Mouse (Mus musculus) heart, adult 11 months (tissue): ENCODE measurements around the gene Cd9.

Experiments
- DNase-seq: peaks from one replicate; pipeline ENCODE4 v3.0.0; 2022

Gene Cd9

DNA sequence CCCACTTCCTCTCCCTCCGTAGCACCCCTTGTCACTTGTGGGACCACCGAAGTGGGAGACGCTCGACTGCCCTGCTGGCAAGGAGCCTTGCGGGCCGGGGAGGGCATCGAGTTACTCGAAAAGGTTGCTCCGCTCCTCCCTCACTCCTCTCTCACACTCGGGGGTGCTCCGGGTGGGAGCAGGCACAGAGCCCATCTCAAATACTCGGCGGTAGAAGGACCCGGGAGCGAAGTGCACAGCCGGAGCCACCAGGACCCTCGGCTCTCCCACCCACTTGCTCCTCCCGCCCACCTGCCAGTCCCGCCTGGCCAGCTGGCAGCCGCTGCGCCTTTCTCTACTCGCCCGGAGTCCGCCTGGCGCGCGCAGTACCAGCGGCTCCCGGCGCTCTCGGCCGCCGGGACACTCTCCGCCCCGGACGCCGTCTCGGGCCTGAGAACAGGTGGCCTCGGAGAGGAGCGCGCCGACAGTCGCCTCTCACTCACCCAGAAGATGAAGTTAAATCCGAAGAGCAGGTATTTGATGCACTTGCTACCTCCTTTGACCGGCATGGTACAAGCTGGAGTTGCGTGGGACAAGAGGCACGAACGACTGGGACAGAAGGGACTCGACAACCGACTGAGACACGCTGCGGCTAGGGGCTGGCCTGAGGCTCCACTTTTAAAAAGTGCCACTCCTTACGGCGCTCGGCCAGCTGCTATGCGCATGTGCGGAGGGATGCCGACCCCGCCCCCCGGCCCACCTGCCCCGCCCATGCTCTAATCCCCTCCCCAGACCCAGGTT lies at the start of gene Cd9:
Gene Cd9 (minus strand): TSS at position 700 of the 780 bp plus-strand sequence.
- peak; percentile 98 for DNase-seq

DNA sequence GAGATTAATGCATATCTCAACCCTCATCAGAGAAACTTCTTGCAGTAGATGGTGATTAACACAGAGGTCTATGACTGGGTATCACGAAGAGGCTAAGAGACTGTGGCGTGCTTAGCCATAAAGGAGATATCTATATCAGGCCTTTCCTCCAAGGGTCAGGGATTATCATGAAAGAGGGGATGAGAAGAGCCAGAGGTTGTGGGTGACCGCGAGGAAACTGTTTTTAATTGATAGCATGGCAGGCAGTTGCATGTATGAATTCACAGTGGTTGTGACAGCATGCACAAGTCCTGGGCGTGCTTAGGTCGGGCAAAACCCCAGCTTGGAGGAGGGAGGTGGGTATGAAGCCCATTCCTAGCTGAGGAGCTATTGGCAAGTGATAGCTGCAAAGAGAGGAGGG lies 46.7 kb upstream of the Cd9 start:
- no peak for DNase-seq

DNA sequence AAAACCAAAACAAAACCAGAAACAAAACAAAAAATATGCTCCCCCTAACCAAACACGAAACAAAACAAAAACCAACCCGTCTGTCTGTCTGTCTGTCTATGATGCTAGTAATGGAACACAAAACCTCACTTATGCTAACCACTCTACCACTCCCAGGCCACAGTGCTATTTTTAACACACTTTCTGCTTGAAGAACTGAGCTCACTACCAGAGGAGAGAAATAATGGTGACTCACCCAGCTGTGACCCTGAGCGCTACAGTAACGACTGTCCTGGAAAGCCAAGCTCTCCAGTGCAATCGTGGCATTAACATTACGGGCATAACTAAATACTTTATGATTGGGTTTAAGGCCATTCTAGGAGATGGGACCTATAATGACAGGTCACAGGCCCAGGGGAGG lies 46.2 kb upstream of the Cd9 start:
- DNase-seq, result no peak

DNA sequence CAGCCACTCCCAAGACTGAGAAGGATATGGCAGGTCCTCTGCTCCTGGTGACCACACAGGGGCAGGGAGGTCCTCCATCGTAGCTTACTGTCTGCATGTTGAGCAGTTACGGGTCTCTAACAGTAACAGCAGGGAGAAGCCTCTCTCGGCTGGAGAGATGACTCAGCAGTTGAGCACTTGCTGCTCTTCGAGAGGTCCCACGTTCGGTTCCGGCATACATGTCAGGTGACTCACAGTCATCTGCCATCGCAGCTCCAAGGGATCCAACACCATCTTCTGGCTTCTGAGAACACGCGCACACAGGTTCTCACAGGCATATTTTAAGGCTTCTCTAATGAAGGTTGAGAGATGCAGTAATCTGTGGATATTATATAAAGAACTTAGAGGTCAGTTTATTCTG lies 45.6 kb upstream of the Cd9 start:
- DNase-seq, result no peak

DNA sequence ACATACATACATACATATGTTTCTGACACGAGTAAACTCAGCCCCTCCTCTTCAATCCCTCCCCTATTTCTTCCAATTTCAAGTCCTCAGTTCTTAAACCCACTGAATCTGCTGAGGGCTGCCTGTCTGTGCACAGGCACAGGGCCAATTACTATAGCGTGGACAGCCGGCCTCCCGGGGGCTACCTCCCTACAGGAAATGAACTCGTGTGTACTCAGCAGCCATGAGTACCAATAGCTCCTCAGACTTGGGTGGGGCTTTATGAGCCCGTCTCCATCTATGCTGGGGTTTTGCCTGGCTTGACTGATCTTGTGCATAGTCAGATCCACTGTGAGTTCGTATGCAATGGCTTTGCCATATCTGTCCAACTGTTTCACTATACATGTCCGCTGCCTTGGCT lies 44.8 kb upstream of the Cd9 start:
- no peak for DNase-seq

DNA sequence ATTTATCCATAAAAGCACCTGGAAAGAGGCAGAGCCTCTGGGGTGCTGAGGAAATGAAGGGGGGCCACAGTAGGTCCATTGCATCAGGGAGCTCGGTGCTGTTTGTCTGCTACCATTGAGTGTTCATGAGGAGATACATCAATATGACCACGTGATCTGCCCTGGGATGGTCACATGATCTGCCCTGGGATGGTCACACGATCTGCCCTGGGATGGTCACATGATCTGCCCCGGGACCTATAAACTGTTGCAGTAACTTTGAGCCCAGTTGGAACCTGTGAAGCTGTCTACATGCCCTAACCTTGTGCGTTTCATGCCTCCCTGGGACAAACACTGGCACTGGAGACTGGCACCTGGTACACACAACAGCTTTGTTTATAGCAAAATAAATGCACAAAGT lies 43.9 kb upstream of the Cd9 start:
- no peak for DNase-seq

DNA sequence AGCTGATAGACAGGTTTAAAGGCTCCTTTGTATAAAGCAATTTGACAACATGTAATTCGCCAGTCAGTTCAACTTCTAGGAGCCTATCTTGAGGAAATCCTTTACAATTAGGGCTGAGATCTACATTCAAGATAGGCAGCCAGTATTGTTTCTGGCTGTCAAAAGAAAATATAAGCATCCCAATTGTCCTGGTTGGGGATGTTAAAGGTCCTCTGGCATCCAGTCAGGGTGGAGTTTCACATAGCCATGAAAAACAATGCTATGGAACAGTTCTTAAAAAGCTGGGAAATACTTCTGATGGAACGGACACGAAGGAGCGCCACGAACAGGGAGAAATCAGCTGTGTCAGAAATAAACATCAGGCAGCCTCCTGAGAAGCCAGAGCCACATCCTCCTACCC lies 40.4 kb upstream of the Cd9 start:
- peak; percentile 92 for DNase-seq

DNA sequence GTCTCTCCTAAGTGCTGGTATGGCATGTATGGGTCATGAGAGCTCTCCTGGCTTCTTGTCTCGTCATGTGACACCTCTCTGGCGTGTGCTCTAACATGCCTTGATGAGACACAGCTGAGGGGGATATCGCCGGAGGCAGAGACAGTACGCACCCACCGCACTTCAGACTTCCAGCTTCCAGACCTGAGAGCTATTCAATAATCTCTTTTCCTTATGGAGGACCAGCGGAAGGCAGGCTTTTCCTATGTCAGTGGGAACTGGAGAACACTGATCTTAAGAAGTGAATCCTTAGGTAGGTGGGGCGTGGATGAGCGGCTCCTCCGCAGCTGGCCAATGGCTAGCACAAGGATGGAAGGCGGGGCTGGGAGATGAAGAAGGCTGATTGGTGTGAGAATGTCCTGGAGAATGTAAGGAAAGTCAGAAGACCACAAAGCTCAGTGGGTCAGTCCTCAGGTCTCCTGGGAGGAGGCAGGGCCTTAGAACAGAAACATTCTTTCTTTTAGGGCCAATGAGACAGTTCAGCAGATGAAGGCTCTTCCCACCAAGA lies 38.6 kb upstream of the Cd9 start:
- DNase-seq, result peak; percentile 91

DNA sequence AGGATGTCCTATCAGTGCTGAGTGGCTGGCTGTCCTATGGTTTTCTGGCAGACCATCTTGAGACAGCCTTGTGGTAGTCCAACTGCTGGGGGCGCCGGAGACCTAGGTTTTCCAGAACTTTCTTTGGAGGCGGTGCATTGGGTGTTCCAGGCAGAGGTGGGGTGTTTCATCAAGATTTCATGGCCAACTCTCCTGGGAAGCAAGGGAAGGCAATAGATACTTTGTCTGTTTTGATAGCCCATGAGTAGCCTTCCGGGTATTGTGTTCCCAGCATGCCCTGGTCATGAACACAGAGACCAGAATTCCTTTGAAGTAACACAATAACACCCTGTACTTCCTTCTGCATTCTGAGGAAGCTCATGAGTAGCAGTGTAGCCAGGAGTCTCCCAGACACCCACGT lies 34.9 kb upstream of the Cd9 start:
- DNase-seq, result peak; percentile 99

DNA sequence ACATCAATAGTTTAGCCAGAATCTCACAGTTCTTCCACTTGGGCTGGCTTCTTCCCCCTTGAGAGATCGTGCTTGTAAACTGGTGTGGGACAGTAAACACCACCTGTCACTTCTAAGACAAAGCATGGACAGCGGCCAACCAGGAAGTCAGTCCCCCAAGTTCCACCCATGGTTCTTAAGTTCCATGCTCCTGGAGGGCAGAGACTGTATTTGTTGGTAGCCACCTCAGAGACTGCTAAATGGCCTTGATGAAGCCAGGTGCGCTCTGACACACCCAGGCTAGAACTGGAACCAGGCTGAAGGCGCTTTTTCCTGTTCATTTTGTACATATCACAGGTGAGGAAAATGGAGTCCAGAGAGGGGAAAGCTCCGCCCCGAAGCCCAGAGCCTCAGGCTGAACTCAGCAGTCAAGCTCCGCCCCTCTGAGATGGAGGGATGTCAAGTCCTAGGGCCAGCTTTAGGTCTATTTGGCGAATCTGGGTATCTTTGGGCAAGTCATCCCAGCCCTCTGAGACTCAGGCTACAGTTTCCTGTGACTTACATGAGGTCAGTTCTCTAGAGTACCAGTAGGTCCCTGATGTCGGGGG lies 34.1 kb upstream of the Cd9 start:
- peak; percentile 91 for DNase-seq

DNA sequence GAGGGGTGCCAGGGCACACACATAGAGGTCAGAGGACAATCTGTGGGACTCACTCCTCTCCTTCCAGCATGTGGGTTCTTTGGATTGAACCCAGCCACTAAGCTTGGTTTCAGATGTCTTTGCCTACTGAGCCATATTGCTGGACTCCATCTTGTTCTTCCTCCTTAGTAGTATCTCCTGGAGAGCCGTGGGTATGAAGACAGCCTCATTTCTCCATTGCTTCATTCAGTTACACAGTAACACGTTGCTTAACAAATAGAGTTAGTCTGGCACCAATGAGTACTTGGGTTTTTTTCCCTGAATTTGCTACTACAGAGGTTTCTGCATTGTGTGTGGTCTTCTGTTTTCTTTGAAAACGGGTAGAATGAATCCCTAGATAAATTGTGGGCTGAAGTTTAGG lies 31.5 kb upstream of the Cd9 start:
- DNase-seq, result no peak

DNA sequence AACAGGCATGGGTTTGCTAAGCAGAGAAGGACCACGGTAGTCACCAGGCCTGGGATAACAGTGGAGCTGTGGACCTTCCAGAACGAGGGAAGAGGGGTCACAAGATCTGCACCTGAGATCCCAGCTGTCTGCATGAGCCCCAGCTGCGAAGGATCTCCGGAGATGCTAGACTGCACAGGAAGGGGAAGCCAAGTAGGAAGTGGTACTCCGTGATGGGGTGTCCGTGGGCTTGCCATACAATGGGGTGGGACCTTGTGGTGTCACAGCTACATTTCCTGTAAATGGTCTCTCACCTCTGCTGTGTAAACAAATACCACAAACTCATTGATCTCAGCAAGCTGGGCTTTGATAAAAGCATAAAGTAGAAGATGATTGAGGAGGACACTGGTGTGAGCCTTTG lies 29.4 kb upstream of the Cd9 start:
- DNase-seq, result peak; percentile 88

DNA sequence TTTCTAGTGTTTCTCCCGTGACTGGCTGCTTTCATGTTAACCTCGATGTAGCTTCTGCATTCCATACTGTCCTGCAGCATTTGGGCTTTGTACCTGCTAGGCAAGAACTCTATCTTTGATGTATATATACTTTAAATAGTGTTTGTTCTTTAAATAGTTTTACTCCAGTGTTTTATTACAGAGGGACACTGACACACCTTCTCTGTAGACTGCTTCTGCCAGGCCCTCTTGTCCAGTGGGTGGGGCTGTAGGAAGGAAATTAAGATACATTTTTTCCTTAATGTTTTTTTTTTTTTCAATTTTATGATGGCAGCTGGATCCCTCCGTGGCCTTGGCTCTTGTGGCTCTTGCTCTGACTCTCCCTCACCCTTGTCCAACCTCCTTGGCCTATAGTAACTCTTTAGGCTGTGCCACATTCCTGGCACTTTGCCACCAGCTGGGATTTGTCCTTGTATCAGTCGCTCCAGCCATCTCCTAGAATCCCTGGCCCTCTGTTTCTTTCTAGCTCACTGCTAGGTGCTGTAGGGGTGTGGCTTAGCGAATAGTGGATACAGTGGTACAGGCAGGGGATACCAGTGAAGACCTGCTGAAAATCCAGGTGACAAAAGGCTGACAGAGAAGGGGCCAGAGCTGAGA lies 27.1 kb upstream of the Cd9 start:
- no peak for DNase-seq

DNA sequence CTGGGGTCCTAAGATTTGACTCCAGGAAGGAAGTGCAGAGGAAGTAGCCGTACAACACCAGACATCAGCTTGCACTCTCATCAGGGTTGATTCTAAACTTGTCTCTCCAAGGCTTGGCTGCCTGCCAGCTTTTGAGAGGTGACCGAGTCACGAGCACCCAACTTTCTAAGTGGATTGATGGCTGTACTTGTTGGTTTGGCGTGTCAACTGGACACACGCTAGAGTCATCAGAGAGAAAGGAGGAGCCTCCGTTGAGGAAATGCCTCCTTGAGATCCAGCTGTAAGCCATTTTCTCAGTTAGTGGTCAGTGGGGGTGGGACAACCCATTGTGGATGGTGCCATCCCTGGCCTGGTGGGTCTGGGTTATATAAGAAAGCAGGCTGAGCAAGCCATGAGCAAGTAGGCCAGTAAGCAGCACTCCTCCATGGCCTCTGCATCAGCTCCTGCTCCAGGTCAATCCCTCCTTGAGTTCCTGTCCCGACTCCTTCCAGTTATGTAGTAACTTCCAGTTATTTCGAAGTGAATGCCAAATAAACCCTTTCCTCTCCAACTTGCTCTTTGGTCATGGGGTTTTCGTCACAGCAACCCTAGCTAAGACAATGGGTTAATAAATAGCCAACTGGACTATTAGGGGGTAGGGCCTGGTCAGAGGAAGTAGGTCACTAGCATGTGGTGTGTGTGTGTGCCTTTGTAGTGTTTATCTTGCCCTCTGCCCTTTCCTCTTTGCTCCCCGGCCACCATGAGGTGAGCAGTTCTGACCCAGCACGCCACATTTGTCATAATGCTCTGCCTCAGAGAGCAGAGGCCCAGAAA lies 21.1 kb upstream of the Cd9 start:
- peak; percentile 98 for DNase-seq

DNA sequence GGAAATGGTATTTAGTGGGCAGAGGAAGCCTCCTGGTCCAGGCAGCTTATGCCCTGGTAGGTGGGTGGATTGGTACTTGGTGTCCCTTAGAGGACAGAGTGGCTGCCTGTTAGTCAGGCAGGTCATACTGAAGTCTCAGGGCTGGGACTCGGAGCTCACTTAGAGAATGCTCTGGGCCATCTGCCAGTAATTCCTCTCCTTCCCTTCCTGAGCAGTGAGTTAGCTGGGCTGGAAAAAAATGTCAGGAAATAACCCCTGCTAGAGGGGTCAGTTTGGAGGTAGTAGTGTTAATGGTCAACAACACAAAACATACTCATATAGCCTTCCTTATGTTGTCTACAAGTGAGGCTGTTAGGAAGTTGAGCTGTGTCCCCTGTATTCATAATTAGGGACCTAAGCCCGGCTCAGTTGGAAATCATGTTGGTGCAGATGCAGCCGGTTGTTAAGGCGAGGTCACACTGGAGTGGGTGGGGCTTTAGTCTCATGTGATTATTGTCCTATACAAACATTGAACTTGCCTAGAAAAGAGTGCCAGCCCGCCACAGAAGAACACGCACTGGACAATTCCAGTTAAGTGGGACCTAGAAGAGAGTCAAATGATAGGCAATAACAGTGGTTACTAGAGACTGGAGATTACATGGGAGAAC lies 18.5 kb upstream of the Cd9 start:
- peak; percentile 97 for DNase-seq

DNA sequence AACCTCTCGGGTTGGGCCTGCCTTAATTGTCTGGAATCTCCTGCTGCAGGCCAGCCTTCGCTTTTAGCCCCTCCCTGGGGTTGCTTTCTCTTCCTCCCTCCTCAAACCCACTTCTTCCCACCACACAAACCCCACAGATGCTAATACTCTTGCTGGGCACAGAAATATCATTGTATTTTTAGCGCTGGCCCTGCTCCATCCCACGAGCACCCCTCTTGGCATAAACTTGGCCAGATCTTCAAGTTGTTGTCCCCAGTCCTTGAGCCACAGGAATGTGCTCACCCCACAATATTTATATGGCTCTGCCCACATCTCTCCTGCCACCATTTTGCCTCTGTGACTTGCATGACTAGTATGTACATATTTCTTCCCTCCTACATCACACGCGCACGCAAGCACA lies 16.6 kb upstream of the Cd9 start:
- peak; percentile 87 for DNase-seq

DNA sequence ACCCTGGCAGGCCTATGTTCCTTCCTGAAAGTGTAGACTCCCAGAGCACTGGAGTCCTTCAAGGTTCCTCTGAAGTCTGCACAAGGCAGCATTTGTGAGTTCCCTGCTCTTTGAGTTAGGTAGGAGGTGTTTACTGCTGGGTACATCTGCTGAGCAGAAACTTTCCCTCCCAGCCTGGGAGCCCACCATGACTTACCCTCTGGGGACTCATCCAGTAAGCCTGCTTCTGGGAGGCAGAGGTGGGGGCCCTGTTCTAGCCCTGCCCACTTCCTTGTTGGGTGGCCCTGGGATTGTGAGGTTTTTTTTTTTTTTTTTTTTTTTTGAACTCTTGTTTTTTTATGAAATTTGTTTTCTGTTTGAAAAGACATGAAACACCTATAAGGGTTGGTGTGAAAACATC lies 16.1 kb upstream of the Cd9 start:
- DNase-seq, result peak; percentile 89

DNA sequence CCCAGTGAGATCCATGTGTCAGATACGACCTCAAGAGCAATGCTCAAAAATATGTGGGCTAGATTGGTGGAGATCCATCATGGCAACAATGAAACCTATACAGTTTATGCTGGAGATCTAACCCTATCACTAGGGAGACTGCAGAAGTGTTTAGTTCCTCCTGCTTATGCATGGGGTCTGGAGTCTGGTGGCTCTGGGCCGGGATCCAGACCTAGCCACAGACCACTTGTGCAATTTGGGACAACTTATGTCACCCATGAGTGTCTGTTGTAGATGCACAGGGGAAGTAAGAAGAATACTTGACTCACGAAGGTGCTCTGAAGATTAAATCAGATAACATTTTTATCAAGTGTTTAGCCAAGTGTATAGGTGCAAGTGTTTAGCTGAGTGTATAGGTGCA lies 15.2 kb upstream of the Cd9 start:
- DNase-seq, result no peak

DNA sequence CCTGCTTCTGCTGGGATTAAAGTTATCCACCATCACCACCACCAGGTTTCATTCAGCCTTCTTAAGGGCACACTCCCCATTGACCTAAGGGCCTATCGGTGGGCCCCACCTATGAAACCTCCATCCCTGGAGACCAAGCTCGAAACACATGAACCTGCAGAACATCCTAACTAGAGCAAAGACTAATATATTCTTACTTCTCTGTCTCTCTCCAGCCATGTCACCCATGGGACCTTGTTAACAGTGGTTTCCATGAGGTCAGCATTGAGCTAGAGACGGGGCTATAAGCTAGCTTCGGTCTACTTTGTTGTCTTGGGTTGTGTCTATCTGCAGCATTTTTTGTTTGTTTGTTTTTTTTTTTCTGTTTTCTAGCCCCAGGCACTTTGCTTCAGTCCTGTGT lies 11.8 kb upstream of the Cd9 start:
- DNase-seq, result no peak

DNA sequence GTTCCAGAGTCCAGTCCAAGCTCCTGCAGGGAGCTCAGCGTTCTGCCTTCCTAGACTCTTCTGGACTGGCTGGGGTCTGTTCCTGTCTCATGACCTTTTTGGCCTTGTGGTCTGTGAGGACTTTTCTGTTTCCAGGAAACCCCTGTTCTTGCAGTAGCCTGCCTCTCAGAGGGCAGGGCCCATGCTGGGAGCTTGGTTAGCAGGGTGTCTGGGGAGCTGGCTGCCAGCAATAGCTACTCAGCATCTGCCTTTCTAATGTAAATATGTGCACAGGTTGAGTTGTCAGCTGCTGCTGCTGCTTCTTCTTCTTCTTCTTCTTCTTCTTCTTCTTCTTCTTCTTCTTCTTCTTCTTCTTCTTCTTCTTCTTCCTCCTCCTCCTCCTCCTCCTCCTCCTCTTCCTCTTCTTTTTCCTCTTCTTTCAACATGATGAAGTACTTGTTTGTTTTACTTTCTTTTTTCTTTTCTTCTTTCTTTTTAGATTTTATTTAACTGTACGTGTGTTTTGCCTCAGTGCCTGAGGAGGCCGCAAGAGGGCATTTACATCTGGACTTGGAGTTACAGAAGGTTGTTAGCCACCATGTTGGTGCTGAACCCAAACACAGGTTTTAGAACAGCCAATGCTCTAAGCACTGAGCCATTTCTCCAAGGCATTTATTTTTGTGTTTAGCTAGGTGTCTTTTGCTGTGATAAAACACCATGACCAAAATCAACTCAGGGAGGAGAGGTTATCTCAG lies 10.2 kb upstream of the Cd9 start:
- DNase-seq, result no peak

DNA sequence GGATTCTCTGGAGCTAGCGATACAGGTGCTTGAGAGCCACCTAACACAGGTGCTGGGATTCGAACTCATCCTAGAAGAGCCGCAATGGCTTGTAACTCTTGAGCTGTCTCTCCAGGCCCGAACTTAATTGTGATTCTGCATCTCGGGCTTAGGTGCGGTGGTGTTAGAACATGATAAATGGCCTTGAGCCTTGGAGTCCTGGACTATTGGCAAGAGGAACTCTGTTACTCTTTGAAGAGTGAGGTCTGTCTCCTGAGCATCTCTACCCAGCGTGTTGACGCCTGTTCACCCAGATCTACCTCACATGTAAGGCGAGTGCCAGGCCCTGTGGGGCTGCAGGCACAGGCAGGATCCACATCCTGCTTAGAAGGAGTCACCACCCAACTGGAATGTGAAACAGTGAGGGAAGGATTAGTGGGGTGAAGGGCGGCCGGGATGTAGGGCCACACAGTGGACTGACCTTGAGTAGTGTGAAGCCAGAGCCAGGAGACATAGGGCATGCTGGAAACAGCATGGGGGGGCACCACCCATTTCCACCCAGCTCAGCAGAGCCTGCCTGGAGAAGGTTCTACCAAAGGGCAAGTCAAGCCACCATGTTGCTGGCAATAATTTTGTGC lies 8.7 kb upstream of the Cd9 start:
- no peak for DNase-seq

DNA sequence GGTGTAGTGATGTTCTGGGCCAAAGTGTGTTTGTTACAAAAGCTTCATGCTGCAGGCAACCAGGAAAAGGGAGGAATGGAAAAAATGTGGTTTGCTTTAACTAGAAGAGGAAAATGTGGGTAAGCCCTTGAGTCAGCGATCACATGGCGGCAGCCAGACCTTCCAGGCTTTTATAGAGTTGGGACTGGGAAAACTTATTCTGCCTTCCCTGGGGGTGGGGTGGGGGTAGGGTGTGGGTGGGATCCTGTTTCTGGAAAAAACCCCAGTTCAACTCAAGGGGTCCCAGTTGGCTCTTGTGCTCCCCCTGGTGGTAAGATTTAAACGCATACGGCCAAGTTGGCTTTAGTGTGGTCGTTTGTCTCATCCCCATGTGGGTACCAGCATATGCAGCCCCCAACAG lies 3.5 kb upstream of the Cd9 start:
- DNase-seq, result peak; percentile 95
